Comparison of ENCODE assay signal across 7 mouse cellular contexts in genomic region chrX:135559665-135560064, GRCm38 (mm10). TPM values are rescaled to one million over a fixed set of nuclear protein-coding genes. Genes with fewer than 3 reads are reported as not detected.
DNase-seq lines count a peak whose midpoint lies in the region.

No protein-coding gene starts in this region.

- DNase-seq in ZHBTc4 (ENCODE audit: low read depth, low spot score), result peak; percentile 30
- peak; percentile 44 to 61 for DNase-seq in cerebellum, postnatal 14 days
- peak; percentile 37 for DNase-seq in gastrocnemius, postnatal 10 days
- DNase-seq in kidney, adult 18-20 months, result peak; percentile 56
- DNase-seq in left cerebral cortex, adult 18-20 months (ENCODE audit: low spot score in 2 of 2), result peak; percentile 31 to 33
- DNase-seq in lung, postnatal 36 days, result peak; percentile 53
- peak; percentile 45 for DNase-seq in right cerebral cortex, postnatal 4 days

RNA-seq across cellular contexts. Expression of gene Nxf7, which starts 38.9 kb away (rescaled TPM):
- under 1 TPM in 1 of 2 experiments, not detected in 1; 0.25 TPM for total RNA-seq in gastrocnemius, postnatal 10 days (2021)
- 1 to 10 TPM; 4.2 to 4.7 TPM for total RNA-seq in left cerebral cortex, adult 18-20 months (2021)

Comparison
In these comparisons a context has a peak if more than half of its experiments do, and no peak if none do; other contexts are left out.
1. Peak in every context shown above with its lines: DNase-seq.
2. RNA of gene Nxf7, which starts 38.9 kb away (total RNA-seq): 4.2 to 4.7 TPM in left cerebral cortex, adult 18-20 months; 0.25 TPM in gastrocnemius, postnatal 10 days; every median in the first group is over 4 times any median in the second.